ENCODE assay signal across 12 mouse cellular contexts in the genomic region with DNA sequence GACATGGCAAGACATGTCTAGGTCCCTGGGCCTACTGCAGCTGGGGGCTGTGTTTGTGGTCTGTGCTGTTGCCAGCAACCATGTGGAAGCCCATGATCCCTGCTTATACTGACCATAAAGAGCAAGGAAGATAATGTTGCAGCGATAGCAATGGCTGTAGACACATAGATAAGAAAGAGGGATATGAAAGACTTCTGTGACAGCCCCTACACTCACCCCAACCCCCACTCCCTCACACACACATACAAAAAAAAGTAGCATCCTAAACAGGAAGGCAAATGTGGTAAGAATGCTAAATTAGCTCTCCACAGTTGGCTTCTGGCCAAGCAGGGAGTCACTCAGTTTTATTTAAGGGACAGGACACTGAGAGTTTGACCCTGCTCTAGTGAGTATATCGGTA. TPM values are rescaled to one million over a fixed set of nuclear protein-coding genes. Genes with fewer than 3 reads are reported as not detected.
DNase-seq lines count a peak whose midpoint lies in the region; ATAC-seq and TF ChIP-seq lines count a peak whose summit lies in the region.
"Had no signal": no experiment of that assay in that cellular context is flagged by ENCODE, and none has a peak within 500 bp of the region (broad histone marks: within the 10 kb centered on the region; RNA-seq: fewer than 3 reads in every experiment).

No protein-coding gene starts in this region.

- no peaks in the 10 kb centered on the region for H3K9me3 ChIP-seq in forebrain, embryonic 14.5 days (replicated peaks; ENCODE audit: control insufficient read depth, low read length)
- H3K9me3 ChIP-seq in forebrain, postnatal 0 days (ENCODE audit: low read length): no peaks in the 10 kb centered on the region
- no peaks in the 10 kb centered on the region for H3K9me3 ChIP-seq in kidney, postnatal 0 days (replicated peaks; ENCODE audit: low read length)
- H3K9me3 ChIP-seq in stomach, postnatal 0 days (ENCODE audit: control insufficient read depth, low read length): no peaks in the 10 kb centered on the region
- no peaks in the 10 kb centered on the region for H3K9me3 ChIP-seq in hindbrain, embryonic 16.5 days (ENCODE audit: control insufficient read depth, low read length)
- H3K9me3 ChIP-seq: stomach, embryonic 15.5 days had no signal

- peak; percentile 26 for DNase-seq in forebrain, embryonic 14.5 days (ENCODE audit: low spot score)
- no peak for DNase-seq in forebrain, postnatal 0 days
- DNase-seq in kidney, postnatal 0 days (ENCODE audit: low spot score): peak; percentile 37
- no peak for DNase-seq in kidney, adult 9 months
- peak; percentile 11 for DNase-seq in right cerebral cortex, postnatal 14 days
- DNase-seq in right cerebral cortex, postnatal 36 days (ENCODE audit: low spot score in 2 of 2): no peak
- no peak for DNase-seq in stomach, postnatal 0 days (ENCODE audit: low spot score)
- DNase-seq: cerebellum, adult 11-12 months; gastrocnemius, postnatal 36 days; right cerebral cortex, postnatal 4 days had no signal

- WGBS in forebrain, embryonic 14.5 days: 83% methylated on average over 2 of the region's 2 CpGs
- WGBS in forebrain, postnatal 0 days: 69% methylated on average over 2 of the region's 2 CpGs
- WGBS in kidney, postnatal 0 days: 33% methylated on average over 2 of the region's 2 CpGs
- WGBS in stomach, postnatal 0 days: 55% methylated on average over 2 of the region's 2 CpGs
- 72% methylated on average over 2 of the region's 2 CpGs for WGBS in hindbrain, embryonic 16.5 days

- TF ChIP-seq CTCF in forebrain, postnatal 0 days (IDR thresholded peaks at IDR 0.05; ENCODE audit: low read depth): no peak
- no peak for TF ChIP-seq CTCF in kidney, postnatal 0 days (IDR thresholded peaks at IDR 0.05; ENCODE audit: low read depth)
- no peak for TF ChIP-seq CTCF in stomach, postnatal 0 days (IDR thresholded peaks at IDR 0.05; ENCODE audit: low read depth)

- no peaks in the 10 kb centered on the region for H3K4me1 ChIP-seq in forebrain, embryonic 14.5 days (ENCODE audit: control insufficient read depth, insufficient read depth, low read length)
- H3K4me1 ChIP-seq in forebrain, postnatal 0 days (ENCODE audit: insufficient read depth): no peaks in the 10 kb centered on the region
- H3K4me1 ChIP-seq in kidney, postnatal 0 days (replicated peaks; ENCODE audit: insufficient read depth, low read length): no peaks in the 10 kb centered on the region
- no peaks in the 10 kb centered on the region for H3K4me1 ChIP-seq in stomach, postnatal 0 days (replicated peaks; ENCODE audit: control insufficient read depth, insufficient read depth)
- H3K4me1 ChIP-seq in hindbrain, embryonic 16.5 days (ENCODE audit: control insufficient read depth, insufficient read depth, low read depth, low read length): no peaks in the 10 kb centered on the region
- H3K4me1 ChIP-seq: stomach, embryonic 15.5 days had no signal

- no peak overlapping the region for H3K9ac ChIP-seq in forebrain, embryonic 14.5 days (ENCODE audit: low read length)
- H3K9ac ChIP-seq in forebrain, postnatal 0 days: no peak overlapping the region
- no peak overlapping the region for H3K9ac ChIP-seq in kidney, postnatal 0 days (ENCODE audit: low read depth, low read length)
- no peak overlapping the region for H3K9ac ChIP-seq in stomach, postnatal 0 days (ENCODE audit: low read length)
- no peak overlapping the region for H3K9ac ChIP-seq in hindbrain, embryonic 16.5 days (ENCODE audit: low read depth, low read length)
- H3K9ac ChIP-seq: stomach, embryonic 15.5 days had no signal

- H3K27ac ChIP-seq in forebrain, embryonic 14.5 days (ENCODE audit: low read depth, low read length): no peak overlapping the region
- no peak overlapping the region for H3K27ac ChIP-seq in forebrain, postnatal 0 days (ENCODE audit: low read depth, low read length)
- H3K27ac ChIP-seq in kidney, postnatal 0 days: no peak overlapping the region
- no peak overlapping the region for H3K27ac ChIP-seq in stomach, postnatal 0 days (replicated peaks)
- H3K27ac ChIP-seq in hindbrain, embryonic 16.5 days (ENCODE audit: low read depth, low read length): no peak overlapping the region
- H3K27ac ChIP-seq: stomach, embryonic 15.5 days had no signal

- H3K36me3 ChIP-seq in forebrain, embryonic 14.5 days (ENCODE audit: control insufficient read depth, insufficient read depth, low read length): no peaks in the 10 kb centered on the region
- no peaks in the 10 kb centered on the region for H3K36me3 ChIP-seq in forebrain, postnatal 0 days (ENCODE audit: insufficient read depth)
- no peaks in the 10 kb centered on the region for H3K36me3 ChIP-seq in kidney, postnatal 0 days (ENCODE audit: insufficient read depth, low read length)
- no peaks in the 10 kb centered on the region for H3K36me3 ChIP-seq in stomach, postnatal 0 days (ENCODE audit: control insufficient read depth, insufficient read depth, low read length)
- no peaks in the 10 kb centered on the region for H3K36me3 ChIP-seq in hindbrain, embryonic 16.5 days (ENCODE audit: control insufficient read depth, insufficient read depth, low read length)
- H3K36me3 ChIP-seq: stomach, embryonic 15.5 days had no signal

- no peak for TF ChIP-seq EP300 in stomach, postnatal 0 days (optimal IDR thresholded peaks at IDR 0.05)

- ATAC-seq in forebrain, embryonic 14.5 days: no peak
- ATAC-seq in forebrain, postnatal 0 days: no peak
- no peak for ATAC-seq in kidney, postnatal 0 days (replicated peaks; ENCODE audit: low FRiP score, low read depth)
- ATAC-seq in stomach, postnatal 0 days (ENCODE audit: low FRiP score, low TSS enrichment): no peak
- no peak for ATAC-seq in hindbrain, embryonic 16.5 days

- H3K4me3 ChIP-seq in forebrain, embryonic 14.5 days (ENCODE audit: low read depth, low read length): no peak overlapping the region
- H3K4me3 ChIP-seq in forebrain, postnatal 0 days (ENCODE audit: low read depth, low read length): no peak overlapping the region
- no peak overlapping the region for H3K4me3 ChIP-seq in kidney, postnatal 0 days (replicated peaks; ENCODE audit: low read depth, low read length)
- no peak overlapping the region for H3K4me3 ChIP-seq in stomach, postnatal 0 days (ENCODE audit: low read depth, low read length)
- no peak overlapping the region for H3K4me3 ChIP-seq in hindbrain, embryonic 16.5 days (ENCODE audit: low read length)
- H3K4me3 ChIP-seq: stomach, embryonic 15.5 days had no signal

- no peaks in the 10 kb centered on the region for H3K27me3 ChIP-seq in forebrain, embryonic 14.5 days (replicated peaks; ENCODE audit: control insufficient read depth, insufficient read depth, low read length)
- no peaks in the 10 kb centered on the region for H3K27me3 ChIP-seq in forebrain, postnatal 0 days (ENCODE audit: insufficient read depth, low read length)
- H3K27me3 ChIP-seq in kidney, postnatal 0 days (ENCODE audit: insufficient read depth, low read length): no peaks in the 10 kb centered on the region
- no peaks in the 10 kb centered on the region for H3K27me3 ChIP-seq in stomach, postnatal 0 days (ENCODE audit: control insufficient read depth, insufficient read depth, low read length)
- 0 out of 2 replicates have a peak, but pooled peaks cover 3% of the 10 kb centered on the region for H3K27me3 ChIP-seq in hindbrain, embryonic 16.5 days (replicated peaks; ENCODE audit: control insufficient read depth, insufficient read depth, low read length)

- H3K4me2 ChIP-seq in forebrain, embryonic 14.5 days (ENCODE audit: low read length): no peak overlapping the region
- H3K4me2 ChIP-seq in forebrain, postnatal 0 days (ENCODE audit: low read depth): no peak overlapping the region
- no peak overlapping the region for H3K4me2 ChIP-seq in kidney, postnatal 0 days (ENCODE audit: low read length)
- no peak overlapping the region for H3K4me2 ChIP-seq in stomach, postnatal 0 days (replicated peaks; ENCODE audit: low read depth)
- no peak overlapping the region for H3K4me2 ChIP-seq in hindbrain, embryonic 16.5 days (ENCODE audit: low read length)
- H3K4me2 ChIP-seq: stomach, embryonic 15.5 days had no signal

RNA-seq across cellular contexts. Expression of a gene that starts 16.0 kb away (rescaled TPM):
- polyA plus RNA-seq in forebrain, embryonic 14.5 days (2014; fragmentation: Nextera tagmentation; extraction: Ambion mirVana): 105 and 121 TPM in 2 replicates
- total RNA-seq in forebrain, postnatal 0 days (2014; rRNA removed): 104 and 109 TPM in 2 replicates
- polyA plus RNA-seq in forebrain, postnatal 0 days (2015; fragmentation: Nextera tagmentation; extraction: Ambion mirVana): 76.6 and 82.6 TPM in 2 replicates
- polyA plus RNA-seq in kidney, postnatal 0 days (2015; fragmentation: Nextera tagmentation; extraction: Ambion mirVana): 82.1 and 87.4 TPM in 2 replicates
- 37.6 and 42.1 TPM in 2 replicates for polyA plus RNA-seq in stomach, postnatal 0 days (2015; fragmentation: Nextera tagmentation; extraction: Ambion mirVana)
- 91.8 and 96.4 TPM in 2 replicates for polyA plus RNA-seq in hindbrain, embryonic 16.5 days (2015; fragmentation: Nextera tagmentation; extraction: Ambion mirVana)

RNA-seq across cellular contexts. Expression of a gene that starts 48.7 kb away (rescaled TPM):
- 1.8 and 3.1 TPM in 2 replicates for polyA plus RNA-seq in forebrain, embryonic 14.5 days (2014; fragmentation: Nextera tagmentation; extraction: Ambion mirVana)
- total RNA-seq in forebrain, postnatal 0 days (2014; rRNA removed): 9.6 and 9.8 TPM in 2 replicates
- 6.2 and 9.0 TPM in 2 replicates for polyA plus RNA-seq in forebrain, postnatal 0 days (2015; fragmentation: Nextera tagmentation; extraction: Ambion mirVana)
- polyA plus RNA-seq in kidney, postnatal 0 days (2015; fragmentation: Nextera tagmentation; extraction: Ambion mirVana): 27.8 and 30.2 TPM in 2 replicates
- polyA plus RNA-seq in stomach, postnatal 0 days (2015; fragmentation: Nextera tagmentation; extraction: Ambion mirVana): 17.4 and 17.8 TPM in 2 replicates
- polyA plus RNA-seq in hindbrain, embryonic 16.5 days (2015; fragmentation: Nextera tagmentation; extraction: Ambion mirVana): 8.2 and 9.7 TPM in 2 replicates

Comparison
In these comparisons a context has a peak if more than half of its experiments do, and no peak if none do; other contexts are left out.
1. DNase-seq: peak in forebrain, embryonic 14.5 days (single experiment), kidney, postnatal 0 days (single experiment) and right cerebral cortex, postnatal 14 days (single experiment); none in forebrain, postnatal 0 days (single experiment), kidney, adult 9 months (single experiment), right cerebral cortex, postnatal 36 days (0 of 2) and stomach, postnatal 0 days (single experiment).